Mouse (Mus musculus) neural tube, embryonic 14.5 days (tissue): ENCODE results near the gene Bicc1. TPM values are rescaled to one million over a fixed set of nuclear protein-coding genes. Genes with fewer than 3 reads are reported as not detected.

ENCODE experiments used
- ATAC-seq: fragments of 200-750 bp; cut with Nextera tagmentation; 2 replicates; pipeline ENCODE4 v1.8.0; 2017; ENCODE audit warnings: low read depth, mild to moderate bottlenecking, moderate TSS enrichment, moderate library complexity
- H3K27ac ChIP-seq: fragments of 300-500 bp; sonication (generic); 2 replicates; pipeline ENCODE4 v1.5.1; 2014; ENCODE audit warnings: low read depth, mild to moderate bottlenecking, control low read depth, low read length, moderate library complexity, mixed read lengths
- H3K27me3 ChIP-seq: fragments of 300-500 bp; sonication (generic); 2 replicates; pipeline ENCODE4 v1.6.1; 2014; ENCODE audit warnings: low read length; ENCODE audit not compliant: control insufficient read depth, insufficient read depth
- H3K36me3 ChIP-seq: fragments of 300-500 bp; sonication (generic); 2 replicates; pipeline ENCODE4 v1.6.1; 2014; ENCODE audit warnings: low read length, mixed read lengths; ENCODE audit not compliant: control insufficient read depth, insufficient read depth
- H3K4me1 ChIP-seq: fragments of 300-500 bp; sonication (generic); 2 replicates; pipeline ENCODE4 v1.6.1; 2014; ENCODE audit warnings: low read length; ENCODE audit not compliant: control insufficient read depth, insufficient read depth
- H3K4me2 ChIP-seq: fragments of 300-500 bp; sonication (generic); 2 replicates; pipeline ENCODE4 v1.6.1; 2014; ENCODE audit warnings: mild to moderate bottlenecking, low read depth, low read length, control low read depth
- H3K4me3 ChIP-seq: fragments of 300-500 bp; sonication (generic); 2 replicates; pipeline ENCODE4 v1.5.1; 2014; ENCODE audit warnings: low read depth, low read length, control low read depth, mixed read lengths
- H3K9ac ChIP-seq: fragments of 300-500 bp; sonication (generic); replicated peaks from 2 replicates; pipeline ENCODE4 v1.6.1; 2014; ENCODE audit warnings: low read depth, mild to moderate bottlenecking, control low read depth, low read length, mixed read lengths
- H3K9me3 ChIP-seq: fragments of 300-500 bp; sonication (generic); 2 replicates; pipeline ENCODE4 v1.6.1; 2016; ENCODE audit warnings: low read length; ENCODE audit not compliant: control insufficient read depth
- WGBS: fragments of 180-500 bp; shearing (Covaris S2); extraction: QIAGEN DNeasy Blood & Tissue Kit; methylation state at CpG from one replicate; pipeline ENCODE4 v1.1.7; 2014; 5-methylcytosine and 5-hydroxymethylcytosine counted together
- polyA plus RNA-seq: library from polyadenylated mRNA; unstranded; fragments of >200 nt; fragmentation: Nextera tagmentation; extraction: Ambion mirVana; gene quantifications from 2 replicates; pipeline ENCODE4 v1.2.1, GENCODE M21; 2014

Bicc1 gene
- polyA plus RNA-seq, 1 experiment from 2014 or later, result 2.0 TPM

- no peak overlapping the region for H3K4me3 ChIP-seq
- no peaks in the 10 kb centered on the region for H3K27me3 ChIP-seq
- no peaks in the 10 kb centered on the region for H3K4me1 ChIP-seq
- H3K27ac ChIP-seq, result no peak overlapping the region
- ATAC-seq, result no peak
- H3K9ac ChIP-seq, result no peak overlapping the region
- no peaks in the 10 kb centered on the region for H3K36me3 ChIP-seq
- H3K9me3 ChIP-seq, result no peaks in the 10 kb centered on the region
- H3K4me2 ChIP-seq, result no peak overlapping the region
- WGBS, result 92% methylated on average over 1 of the region's 1 CpGs
Measured at GRCm38 (mm10) chr10:71171414-71171813, 11.9 kb upstream of the Bicc1 start.

DNA sequence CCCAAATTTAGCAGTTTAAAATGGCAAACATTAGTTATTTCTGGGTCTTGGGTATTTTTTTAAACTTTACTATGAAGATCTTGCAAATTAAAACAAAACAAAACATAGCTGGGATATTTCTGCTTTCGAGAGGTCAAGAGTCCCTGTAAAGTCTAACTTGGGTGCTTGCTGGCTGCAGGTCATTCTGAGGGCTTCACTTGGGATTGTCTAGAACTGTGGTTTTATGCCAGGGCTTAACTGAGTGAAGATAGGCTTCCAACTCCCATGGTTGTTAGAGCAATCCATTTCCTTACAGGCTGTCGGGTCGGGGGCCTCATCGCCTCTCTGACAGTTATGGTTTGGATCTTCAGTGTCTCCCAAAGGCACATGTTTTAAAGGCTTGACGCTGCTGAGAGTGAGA lies 11.3 kb upstream of the Bicc1 start:
- Histone ChIP-seq H3K4me1 (no peaks in the 10 kb centered on the region), H3K9ac (no peak overlapping the region), H3K36me3 (no peaks in the 10 kb centered on the region), H3K27ac (no peak overlapping the region), H3K4me2 (no peak overlapping the region), H3K27me3 (no peaks in the 10 kb centered on the region), H3K4me3 (no peak overlapping the region), H3K9me3 (no peaks in the 10 kb centered on the region)
- ATAC-seq, result no peak
- 93% methylated on average over 5 of the region's 5 CpGs for WGBS

- no peaks in the 10 kb centered on the region for H3K9me3 ChIP-seq
- no peak for ATAC-seq
- no peak overlapping the region for H3K4me2 ChIP-seq
- no peak overlapping the region for H3K27ac ChIP-seq
- H3K36me3 ChIP-seq, result no peaks in the 10 kb centered on the region
- H3K27me3 ChIP-seq, result no peaks in the 10 kb centered on the region
- no peak overlapping the region for H3K4me3 ChIP-seq
- 88% methylated on average over 10 of the region's 10 CpGs for WGBS
- H3K9ac ChIP-seq, result no peak overlapping the region
- H3K4me1 ChIP-seq, result no peaks in the 10 kb centered on the region
Measured at GRCm38 (mm10) chr10:71169811-71170210, 10.3 kb upstream of the Bicc1 start.

DNA sequence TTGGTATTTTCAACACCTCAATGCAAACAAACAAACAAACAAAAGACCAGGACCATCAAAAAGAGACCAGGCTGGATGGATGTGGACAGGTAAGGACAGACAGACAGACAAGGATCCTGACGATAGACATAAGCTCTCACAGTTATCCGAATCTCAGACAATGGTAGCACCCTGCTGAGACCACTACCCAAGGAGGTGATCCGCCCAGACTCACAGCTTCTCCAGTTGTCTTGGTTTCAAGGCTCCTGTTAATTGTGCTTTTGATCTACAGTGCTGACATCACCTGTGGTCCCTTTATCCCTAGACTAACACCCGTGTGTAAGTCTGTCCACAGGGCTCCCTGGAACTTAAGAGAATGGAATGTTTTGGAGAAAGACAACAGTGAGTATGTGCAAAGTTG lies 9.7 kb upstream of the Bicc1 start:
- Histone ChIP-seq H3K4me1 (no peaks in the 10 kb centered on the region), H3K9me3 (no peaks in the 10 kb centered on the region), H3K27ac (no peak overlapping the region), H3K9ac (no peak overlapping the region), H3K36me3 (no peaks in the 10 kb centered on the region), H3K27me3 (no peaks in the 10 kb centered on the region), H3K4me3 (no peak overlapping the region), H3K4me2 (no peak overlapping the region)
- ATAC-seq, result no peak
- WGBS, result 45% methylated on average over 4 of the region's 4 CpGs

DNA sequence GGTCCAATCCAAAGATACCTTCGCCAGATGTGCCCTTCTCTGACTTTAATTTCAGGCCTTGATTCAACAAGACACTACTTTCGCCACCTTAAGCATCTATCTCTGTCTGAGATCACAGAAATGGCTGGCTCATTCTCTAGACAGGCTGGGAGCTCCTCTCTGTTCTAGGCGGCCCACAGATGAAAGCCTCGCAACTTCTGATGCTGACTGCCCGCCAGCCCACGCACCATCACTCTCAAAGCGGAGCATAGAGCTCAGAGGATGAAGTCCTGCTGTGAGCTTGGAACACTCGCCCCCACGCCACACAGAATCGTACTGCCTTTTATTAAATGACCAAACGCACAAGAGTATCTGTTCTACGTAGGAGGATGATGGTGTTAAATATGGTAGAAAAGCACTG lies 949 bp upstream of the Bicc1 start:
- Histone ChIP-seq H3K4me3 (no peak overlapping the region), H3K36me3 (no peaks in the 10 kb centered on the region), H3K4me2 (no peak overlapping the region), H3K4me1 (0 out of 2 replicates have a peak, but pooled peaks cover 3% of the 10 kb centered on the region), H3K9me3 (no peaks in the 10 kb centered on the region), H3K27ac (no peak overlapping the region), H3K9ac (no peak overlapping the region), H3K27me3 (no peaks in the 10 kb centered on the region)
- 80% methylated on average over 12 of the region's 12 CpGs for WGBS
- no peak for ATAC-seq

GRCm38 (mm10) chr10:71158940-71159675 lies 392 bp downstream of the Bicc1 start:
- WGBS, result under 1% methylated on average over 49 of the region's 65 CpGs
- H3K36me3 ChIP-seq, result no peaks in the 10 kb centered on the region
- H3K4me3 ChIP-seq, result peak overlapping the region; percentile 59
- H3K9me3 ChIP-seq, result no peaks in the 10 kb centered on the region
- H3K4me1 ChIP-seq, result 0 out of 2 replicates have a peak, but pooled peaks cover 3% of the 10 kb centered on the region
- no peaks in the 10 kb centered on the region for H3K27me3 ChIP-seq
- no peak overlapping the region for H3K27ac ChIP-seq
- peak; percentile 90 for ATAC-seq
- H3K4me2 ChIP-seq, result peak overlapping the region; percentile 97
- peak overlapping the region; percentile 57 for H3K9ac ChIP-seq

DNA sequence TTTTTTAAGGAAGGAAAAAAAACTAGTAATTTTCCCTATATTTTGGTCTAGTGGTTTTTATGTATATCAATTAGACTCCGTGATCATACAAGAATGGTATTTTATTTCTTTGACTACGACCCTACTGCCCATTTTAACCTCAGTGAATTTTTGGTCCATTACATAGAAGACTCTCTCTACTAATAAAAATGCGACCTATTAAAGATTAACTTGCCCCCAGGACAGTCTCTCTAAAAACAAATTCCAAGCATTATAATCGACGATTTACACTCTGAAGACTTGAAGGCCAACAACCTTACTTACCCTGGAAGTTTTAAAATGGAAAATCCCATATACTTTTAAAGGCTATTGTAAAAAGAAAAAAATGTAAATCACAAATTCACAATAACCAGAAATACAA lies 2.9 kb downstream of the Bicc1 start:
- no peak for ATAC-seq
- Histone ChIP-seq H3K4me3 (no peak overlapping the region), H3K4me1 (0 out of 2 replicates have a peak, but pooled peaks cover 3% of the 10 kb centered on the region), H3K9me3 (no peaks in the 10 kb centered on the region), H3K27me3 (no peaks in the 10 kb centered on the region), H3K9ac (no peak overlapping the region), H3K36me3 (no peaks in the 10 kb centered on the region), H3K4me2 (no peak overlapping the region), H3K27ac (no peak overlapping the region)
- WGBS, result 77% methylated on average over 5 of the region's 5 CpGs

DNA sequence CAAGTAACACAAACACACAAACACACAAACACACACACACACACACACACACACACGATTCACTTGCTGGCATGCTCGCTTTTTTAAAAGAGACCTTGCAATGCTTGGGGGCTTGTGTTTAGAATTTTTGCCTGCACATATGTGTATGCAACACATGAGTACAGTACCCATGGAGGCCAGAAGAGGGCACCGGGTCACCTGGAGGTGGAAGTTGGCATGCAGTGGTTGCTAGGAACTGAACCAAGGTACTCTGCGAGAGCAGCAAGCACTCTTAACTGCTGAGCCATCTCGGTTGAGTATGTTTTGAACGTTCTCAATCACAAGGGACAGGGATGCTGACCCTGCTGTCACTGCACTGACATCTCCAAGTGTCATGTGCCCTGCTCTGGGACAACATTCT lies 5.9 kb downstream of the Bicc1 start:
- H3K4me3 ChIP-seq, result no peak overlapping the region
- no peaks in the 10 kb centered on the region for H3K27me3 ChIP-seq
- no peak overlapping the region for H3K9ac ChIP-seq
- H3K4me1 ChIP-seq, result no peaks in the 10 kb centered on the region
- WGBS, result over 99% methylated on average over 6 of the region's 6 CpGs
- no peak for ATAC-seq
- H3K27ac ChIP-seq, result no peak overlapping the region
- H3K36me3 ChIP-seq, result no peaks in the 10 kb centered on the region
- no peaks in the 10 kb centered on the region for H3K9me3 ChIP-seq
- H3K4me2 ChIP-seq, result no peak overlapping the region

DNA sequence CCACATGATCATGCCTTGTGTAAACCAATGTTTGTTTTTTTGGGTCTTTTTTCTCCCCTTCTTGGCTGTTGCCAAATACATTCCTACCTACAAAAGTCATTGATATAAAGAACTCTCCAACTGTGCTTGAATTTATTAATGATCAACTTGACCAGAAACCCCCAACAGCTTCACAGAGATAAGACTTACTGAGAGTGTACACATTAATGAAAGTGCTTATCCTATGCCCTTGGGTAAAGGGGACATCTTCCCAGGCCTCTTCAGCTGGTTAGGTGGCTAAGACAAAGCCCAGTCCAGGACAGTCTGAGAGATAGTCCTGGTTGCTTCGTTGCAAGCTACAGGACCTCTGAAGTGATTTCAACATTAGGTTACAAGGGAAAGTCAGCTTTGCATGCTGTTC lies 6.4 kb downstream of the Bicc1 start:
- WGBS, result 91% methylated on average over 1 of the region's 1 CpGs
- H3K27ac ChIP-seq, result no peak overlapping the region
- H3K4me2 ChIP-seq, result no peak overlapping the region
- no peak overlapping the region for H3K9ac ChIP-seq
- H3K36me3 ChIP-seq, result no peaks in the 10 kb centered on the region
- ATAC-seq, result no peak
- H3K4me3 ChIP-seq, result no peak overlapping the region
- no peaks in the 10 kb centered on the region for H3K4me1 ChIP-seq
- H3K9me3 ChIP-seq, result no peaks in the 10 kb centered on the region
- no peaks in the 10 kb centered on the region for H3K27me3 ChIP-seq
